Mouse (Mus musculus) Patski (cell line): ENCODE data around the gene Fam45a. TPM values are rescaled to one million over a fixed set of nuclear protein-coding genes. Genes with fewer than 3 reads are reported as not detected.

Source experiments
- ATAC-seq: fragments of 100-300 bp; one replicate; pipeline ENCODE4 v1.8.0; 2021
- CTCF ChIA-PET: fragments of 350-600 bp; sonication (Branson Sonifier 250); formaldehyde crosslinking; loops from one replicate; lab custom pipeline; 2022; ENCODE audit warnings: inconsistent platforms; lab: Charles Lee
- POLR2A ChIA-PET: fragments of 350-600 bp; sonication (Branson Sonifier 250); formaldehyde crosslinking; loops from one replicate; lab custom pipeline; 2022; ENCODE audit warnings: antibody characterized with exemption, inconsistent platforms; lab: Charles Lee
- DNase-seq: peaks from one replicate; pipeline ENCODE4 v3.0.0-alpha.2; 2011; ENCODE audit warnings: low read depth, low spot score
- H3K27me3 ChIP-seq: fragments of 371-371 bp; one replicate; pipeline ENCODE4 v1.5.1; 2021
- CTCF ChIP-seq: fragments of 100-300 bp; IDR thresholded peaks from one replicate; pipeline ENCODE4 v1.5.1; 2021
- in situ Hi-C: fragments of 300-500 bp; cut with MboI; formaldehyde crosslinking; loops from 3 replicates; pipeline ENCODE4 v1.11.1; 2018; ENCODE audit warnings: low pct_unique_long_range_greater_than_20kb, mixed read lengths
- polyA plus RNA-seq: library from polyadenylated mRNA; unstranded; gene quantifications from one replicate; pipeline ENCODE4 v1.2.3, GENCODE M21; 2021

The Fam45a gene
- polyA plus RNA-seq, 1 experiment from 2014 or later, result 40.2 TPM

GRCm38 (mm10) chr19:60790551-60791161, 20.7 kb upstream of the Fam45a start, which contains the start of gene Eif3a:
Gene Eif3a, minus strand, starts transcription at chr19:60790658.
- peak; percentile 91 for ATAC-seq
- DNase-seq, result peak; percentile 62
- no peaks in the 10 kb centered on the region for H3K27me3 ChIP-seq
- POLR2A ChIA-PET, result interaction anchor here (0.6 to 1.9 kb wide), 3 partner anchors 12 to 49 kb away, joined by 3 to 6 read pairs (median 5); no protein-coding TSS in a partner anchor
- CTCF ChIA-PET, result interaction anchor here (1.7 kb wide), 1 partner anchor 17 kb away, joined by 5 read pairs; no protein-coding TSS in a partner anchor
- in situ Hi-C loops, result no loop called here
- no peak for TF ChIP-seq CTCF

DNA sequence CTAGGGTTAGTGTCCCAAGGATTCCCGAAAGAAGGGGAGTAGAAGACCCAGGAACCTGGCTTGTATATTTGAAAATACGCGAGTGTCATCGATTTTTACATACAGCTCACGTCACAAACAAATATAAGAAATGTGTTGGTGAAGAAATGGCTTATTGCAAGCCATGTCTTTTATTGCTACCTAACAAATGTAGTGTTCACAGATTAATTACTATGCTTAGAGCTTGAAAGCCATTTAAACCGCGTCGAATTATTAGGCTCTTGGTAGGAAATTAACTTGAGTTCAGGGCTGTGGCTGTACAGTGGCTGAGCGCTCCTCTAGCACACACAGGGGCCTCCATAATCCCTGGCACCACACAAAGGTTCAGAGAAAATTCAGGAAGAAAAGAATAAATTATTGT, 20.2 kb upstream of the Fam45a start:
- no peak for TF ChIP-seq CTCF
- in situ Hi-C loops, result no loop called here

GRCm38 (mm10) chr19:60793170-60793707, 18.1 kb upstream of the Fam45a start:
- in situ Hi-C loops, result no loop called here
- POLR2A ChIA-PET, result no interaction called here
- CTCF ChIA-PET, result no interaction called here
- ATAC-seq, result no peak
- no peak for DNase-seq
- TF ChIP-seq CTCF, result no peak
- peaks cover under 1% of the 10 kb centered on the region for H3K27me3 ChIP-seq

More for the DNA sequence above, 20.2 kb upstream of the Fam45a start:
- no peaks in the 10 kb centered on the region for H3K27me3 ChIP-seq
- POLR2A ChIA-PET, result interaction anchor here (1.4 kb wide), 1 partner anchor 11 kb away, joined by 5 read pairs; no protein-coding TSS in a partner anchor
- ATAC-seq (no peak), DNase-seq (no peak)
- CTCF ChIA-PET, result interaction anchor here (1.7 kb wide), 1 partner anchor 17 kb away, joined by 5 read pairs; no protein-coding TSS in a partner anchor

- CTCF ChIA-PET, result interaction anchor here (0.9 to 1.6 kb wide), 4 partner anchors 9 to 24 kb away, joined by 3 to 6 read pairs (median 4); no protein-coding TSS in a partner anchor
- POLR2A ChIA-PET, result no interaction called here
- ATAC-seq (no peak), DNase-seq (no peak)
- TF ChIP-seq CTCF, result no peak
- peaks cover 6% of the 10 kb centered on the region for H3K27me3 ChIP-seq
- in situ Hi-C loops, result no loop called here
These were observed 16.1 kb upstream of the Fam45a start for GRCm38 (mm10) chr19:60795244-60795643.

DNA sequence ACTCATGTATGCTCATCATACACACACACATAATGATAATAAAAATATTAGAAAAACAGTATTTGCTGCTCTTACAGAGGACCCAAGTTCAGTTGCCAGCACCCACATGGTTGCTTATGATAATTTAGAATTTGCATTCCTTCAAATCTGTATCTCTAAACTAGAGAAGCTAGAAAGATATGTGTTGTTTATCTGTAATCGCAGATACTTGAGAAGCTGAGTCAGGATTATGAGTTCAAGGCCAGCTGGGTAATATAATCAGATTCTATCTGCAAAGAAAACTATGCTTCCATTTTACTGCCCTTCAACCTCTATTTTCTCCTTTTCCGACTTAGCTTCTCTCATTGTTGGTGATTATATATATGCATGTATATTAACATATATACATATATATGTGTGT, 14.0 kb upstream of the Fam45a start:
- ATAC-seq (no peak), DNase-seq (no peak)
- POLR2A ChIA-PET, result no interaction called here
- TF ChIP-seq CTCF, result no peak
- peaks cover 6% of the 10 kb centered on the region for H3K27me3 ChIP-seq
- CTCF ChIA-PET, result no interaction called here
- in situ Hi-C loops, result no loop called here

GRCm38 (mm10) chr19:60799867-60800569, 11.4 kb upstream of the Fam45a start:
- no peak for DNase-seq
- no peak for ATAC-seq
- peaks cover 32% of the 10 kb centered on the region for H3K27me3 ChIP-seq
- ChIA-PET CTCF (no interaction called here), POLR2A (no interaction called here)
- in situ Hi-C loops, result no loop called here
- no peak for TF ChIP-seq CTCF

DNA sequence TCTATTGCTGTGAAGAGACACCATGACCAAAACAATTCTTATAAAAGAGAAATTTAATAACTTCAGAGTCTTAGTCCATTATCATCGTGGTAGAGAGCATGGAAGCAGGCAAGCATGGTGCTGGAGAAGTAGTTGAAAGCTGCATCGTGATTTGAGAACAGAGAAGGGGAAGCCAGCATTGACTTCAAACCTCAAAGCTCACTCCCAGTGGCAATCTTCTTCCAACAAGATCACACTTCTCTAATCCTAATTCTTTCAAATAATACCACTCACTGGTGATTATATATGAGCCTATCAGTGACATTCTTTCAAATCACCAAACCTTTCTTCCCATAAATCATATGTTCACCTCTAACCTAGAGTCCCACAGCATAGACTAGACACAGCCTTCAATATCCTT, 6.5 kb upstream of the Fam45a start:
- ATAC-seq (no peak), DNase-seq (no peak)
- ChIA-PET POLR2A (no interaction called here), CTCF (interaction anchor here (0.8 to 1.2 kb wide), 2 partner anchors 9 to 18 kb away, joined by 3 to 4 read pairs; no protein-coding TSS in a partner anchor)
- in situ Hi-C loops, result no loop called here
- TF ChIP-seq CTCF, result no peak
- peaks cover 36% of the 10 kb centered on the region for H3K27me3 ChIP-seq

GRCm38 (mm10) chr19:60809927-60810326, 1.5 kb upstream of the Fam45a start:
- TF ChIP-seq CTCF, result no peak
- CTCF ChIA-PET, result interaction anchor here (1.4 to 1.9 kb wide), 3 partner anchors 15 to 277 kb away, joined by 3 to 6 read pairs (median 4); no protein-coding TSS in a partner anchor
- peaks cover 11% of the 10 kb centered on the region for H3K27me3 ChIP-seq
- ATAC-seq (no peak), DNase-seq (no peak)
- POLR2A ChIA-PET, result no interaction called here
- in situ Hi-C loops, result no loop called here

- TF ChIP-seq CTCF, result no peak
- DNase-seq, result no peak
- H3K27me3 ChIP-seq, result no peaks in the 10 kb centered on the region
- ChIA-PET POLR2A (interaction anchor here (0.6 to 0.7 kb wide), 3 partner anchors 9 to 53 kb away, joined by 3 read pairs; no protein-coding TSS in a partner anchor), CTCF (no interaction called here)
- no peak for ATAC-seq
- in situ Hi-C loops, result no loop called here
These were observed 628 bp downstream of the Fam45a start for GRCm38 (mm10) chr19:60812036-60812389.

DNA sequence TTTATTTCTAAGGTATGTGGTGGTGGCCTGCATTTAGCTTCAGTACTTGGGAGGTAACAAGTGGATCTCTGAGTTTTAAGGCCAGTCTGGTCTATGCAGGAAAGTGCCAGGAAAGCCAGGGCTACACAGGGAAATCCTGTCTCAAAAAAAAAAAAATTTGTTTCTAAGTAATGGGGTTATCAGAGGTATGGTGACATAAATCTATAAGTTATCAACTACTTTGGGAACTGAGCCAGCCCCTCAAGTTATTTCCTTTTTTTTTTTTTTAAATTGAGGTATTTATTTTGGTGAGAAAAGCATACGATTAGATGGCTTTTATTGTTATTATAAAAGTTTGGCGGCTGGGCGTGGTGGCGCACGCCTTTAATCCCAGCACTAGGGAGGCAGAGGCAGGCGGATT, 1.7 kb downstream of the Fam45a start:
- ATAC-seq, result no peak
- no peak for TF ChIP-seq CTCF

GRCm38 (mm10) chr19:60818677-60819076, 7.3 kb downstream of the Fam45a start:
- ATAC-seq (no peak), DNase-seq (no peak)
- in situ Hi-C loops, result no loop called here
- ChIA-PET CTCF (interaction anchor here (0.7 to 1.1 kb wide), 4 partner anchors 15 to 73 kb away, joined by 3 to 4 read pairs (median 3); no protein-coding TSS in a partner anchor), POLR2A (no interaction called here)
- no peak for TF ChIP-seq CTCF
- H3K27me3 ChIP-seq, result no peaks in the 10 kb centered on the region

More for the DNA sequence above, 1.7 kb downstream of the Fam45a start:
- DNase-seq, result no peak
- POLR2A ChIA-PET, result no interaction called here
- no peaks in the 10 kb centered on the region for H3K27me3 ChIP-seq
- in situ Hi-C loops, result no loop called here
- CTCF ChIA-PET, result no interaction called here
